Mouse (Mus musculus): ENCODE results near the gene Awat1. TPM values are rescaled to one million over a fixed set of nuclear protein-coding genes. Genes with fewer than 3 reads are reported as not detected.

The Awat1 gene
- 1 to 10 TPM in 1 of 2 experiments, under 1 TPM in 1; 0.44 to 1.1 TPM for total RNA-seq (2023)

DNA sequence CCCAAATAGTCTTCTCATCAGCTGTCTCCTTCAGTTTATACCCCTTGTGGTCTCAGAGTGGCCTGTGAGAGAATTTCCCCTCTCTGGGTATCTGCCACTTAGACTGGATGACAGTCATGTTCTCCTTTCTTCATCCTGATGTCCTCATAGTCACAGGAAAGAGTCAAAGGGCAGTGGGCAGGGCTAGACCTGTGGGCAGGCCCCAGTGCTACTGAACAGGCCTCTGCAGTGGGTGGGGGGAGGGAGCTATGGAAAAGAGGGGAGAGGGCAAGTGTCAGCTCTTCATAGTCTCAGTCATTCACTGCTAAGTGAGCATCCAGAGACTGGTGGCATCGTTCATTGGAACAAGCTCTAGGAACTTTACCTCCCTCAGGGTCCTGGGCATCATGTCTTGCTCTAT lies at the start of gene Awat1:
TSS of gene Awat1 (plus strand) at position 301 of the 400 bp plus-strand sequence.

DNA sequence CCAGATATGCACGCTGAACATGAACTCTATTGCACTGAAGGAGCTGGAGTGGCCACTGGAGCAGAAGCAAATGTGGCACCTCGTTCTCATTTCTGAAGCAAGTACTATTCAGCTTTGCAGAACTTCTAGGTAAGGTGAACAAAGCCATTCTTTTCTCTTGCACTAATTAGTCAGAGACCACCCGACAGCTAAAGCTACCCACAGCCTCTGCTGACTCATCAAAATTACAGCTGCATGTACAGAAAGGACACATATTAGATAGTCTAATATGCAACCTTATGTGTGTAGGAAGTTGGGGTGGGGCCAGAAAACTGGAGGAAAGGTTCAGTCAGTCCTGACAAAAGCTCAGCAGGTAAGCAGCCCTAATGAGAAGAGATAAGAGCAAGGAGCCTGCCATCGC lies 47.6 kb upstream of the Awat1 start, which contains the start of gene Dgat2l6:
TSS of gene Dgat2l6 (plus strand) at position 368 of the 400 bp plus-strand sequence.

DNA sequence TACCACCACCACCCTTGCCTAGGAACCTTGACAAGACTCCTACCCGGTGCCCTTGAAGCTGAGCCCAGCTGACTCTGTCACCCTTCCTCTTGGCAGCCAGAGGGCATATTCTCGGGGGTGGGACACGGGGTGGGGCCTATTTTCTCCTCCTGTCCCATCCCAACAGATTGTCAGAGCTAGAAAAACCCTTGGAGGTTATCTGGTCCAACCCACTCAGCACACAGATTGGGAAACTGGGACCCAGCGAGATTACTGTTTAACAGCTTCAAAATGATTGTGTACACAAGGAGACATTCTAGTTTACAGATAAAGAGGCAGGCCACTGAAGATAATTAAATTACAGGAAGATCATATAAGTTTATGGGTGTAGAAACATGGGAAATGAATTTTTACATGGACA lies 22.7 kb downstream of the Awat1 start, which contains the start of gene P2ry4:
TSS of gene P2ry4 (minus strand) at position 79 of the 400 bp plus-strand sequence.

DNA sequence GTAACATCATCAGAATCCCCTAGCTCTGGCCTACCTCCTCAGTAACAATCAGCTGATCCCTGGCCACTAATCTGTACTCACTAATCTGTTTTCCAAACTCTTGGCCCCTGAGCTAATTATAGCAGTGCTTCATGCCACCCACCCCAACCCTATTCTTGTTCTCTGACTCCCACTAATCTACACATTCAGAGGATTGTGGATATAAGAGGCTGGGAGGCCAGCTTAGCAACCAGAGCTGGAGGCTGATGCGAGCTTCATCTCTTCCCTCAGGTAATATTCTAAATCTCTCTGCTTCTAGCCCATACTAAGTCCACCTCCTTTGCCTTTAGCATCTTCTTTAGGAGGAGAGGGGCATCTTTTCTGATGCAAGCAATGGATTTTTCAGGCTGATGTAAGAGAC lies 33.3 kb downstream of the Awat1 start, which contains the start of gene Arr3:
TSS of gene Arr3 (plus strand) at position 184 of the 400 bp plus-strand sequence.

DNA sequence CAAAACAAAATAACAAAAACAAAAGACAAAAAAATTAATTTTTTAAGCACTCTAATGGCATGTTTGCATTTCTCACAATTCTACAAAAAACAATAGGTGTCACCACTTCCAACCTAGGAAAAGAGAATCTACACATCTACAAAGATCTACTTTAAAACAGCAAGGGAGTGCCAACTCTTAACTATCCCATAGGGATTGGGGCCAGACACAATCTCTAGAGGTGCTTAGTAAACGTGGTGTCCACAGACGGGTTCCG lies 53.4 kb downstream of the Awat1 start, which contains the start of gene Kif4:
TSS of gene Kif4 (plus strand) at position 192 of the 256 bp plus-strand sequence.

DNA sequence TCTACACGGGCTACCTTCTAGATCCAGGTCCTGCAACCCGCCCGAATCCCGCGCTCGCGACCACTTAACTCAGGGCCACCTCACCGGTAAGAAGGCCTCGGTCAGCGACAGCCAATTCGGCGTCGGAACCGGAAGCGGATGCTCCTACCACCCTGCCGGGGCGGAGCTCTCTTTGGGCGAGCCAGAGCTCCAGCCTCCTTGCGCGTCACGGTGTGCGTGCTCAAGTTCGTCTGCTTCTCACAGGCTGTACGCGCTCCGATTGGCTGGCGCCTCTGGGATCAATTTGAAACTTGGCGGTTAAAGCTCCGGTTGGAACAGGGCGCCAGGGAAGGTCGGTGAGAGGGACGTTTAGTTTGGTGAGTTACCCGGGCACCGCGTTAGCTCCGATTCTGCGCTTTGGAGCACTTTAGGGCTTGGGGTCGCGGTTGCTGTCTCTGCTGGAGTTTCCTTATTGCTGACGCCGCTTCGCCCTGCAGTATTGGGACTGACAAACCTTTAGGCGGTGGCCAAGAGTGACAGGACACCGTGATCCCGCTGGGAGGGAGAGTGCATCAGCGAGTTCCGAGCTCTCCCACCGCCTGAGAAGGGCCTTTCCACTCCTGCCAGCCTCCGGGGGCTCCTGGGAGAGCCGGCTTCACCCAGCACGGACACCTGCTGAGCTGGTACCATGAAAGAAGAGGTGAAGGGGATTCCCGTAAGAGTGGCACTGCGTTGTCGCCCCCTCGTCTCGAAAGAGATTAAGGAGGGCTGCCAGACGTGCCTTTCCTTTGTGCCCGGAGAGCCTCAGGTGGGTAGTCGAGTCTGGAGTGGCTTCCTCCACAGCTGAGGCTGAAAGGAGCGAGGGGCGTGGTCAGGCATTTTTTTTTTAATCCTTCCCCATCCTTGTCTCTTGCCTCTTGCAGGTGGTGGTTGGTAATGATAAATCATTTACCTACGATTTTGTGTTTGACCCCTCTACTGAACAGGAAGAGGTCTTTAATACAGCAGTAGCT lies 54.0 kb downstream of the Awat1 start, which contains the start of gene Pdzd11:
TSS of gene Pdzd11 (minus strand) at position 767 of the 992 bp plus-strand sequence.

Other genes with a start within 250 kb of the Awat1 start
- not detected for gene Otud6a, start 143.2 kb upstream of the Awat1 start, total RNA-seq (2023)
- not detected for gene Awat2, start 129.5 kb upstream of the Awat1 start, total RNA-seq (2023)
- 10 to 100 TPM; 31.5 to 32.9 TPM for gene Igbp1, start 78.0 kb upstream of the Awat1 start, total RNA-seq (2023)
- gene Dgat2l6, start 47.4 kb upstream of the Awat1 start, total RNA-seq (2023), result under 1 TPM in 1 of 2 experiments, not detected in 1; 0.29 TPM
- not detected for gene P2ry4, start 22.6 kb downstream of the Awat1 start, total RNA-seq (2023)
- not detected for gene Arr3, start 33.2 kb downstream of the Awat1 start, total RNA-seq (2023)
- 10 to 100 TPM; 21.9 to 24.5 TPM for gene Kif4, start 53.5 kb downstream of the Awat1 start, total RNA-seq (2023)
- 10 to 100 TPM; 18.6 to 25.1 TPM for gene Pdzd11, start 54.3 kb downstream of the Awat1 start, total RNA-seq (2023)
- under 1 TPM; 0.18 to 0.77 TPM for gene Gdpd2, start 157.6 kb downstream of the Awat1 start, total RNA-seq (2023)
- 1 to 10 TPM in 1 of 2 experiments, under 1 TPM in 1; 0.75 to 1.6 TPM for gene Dlg3, start 195.5 kb downstream of the Awat1 start, total RNA-seq (2023)